Mouse (Mus musculus) testis, adult 2 months (tissue): Measurements from ENCODE around the gene Col5a1. TPM values are rescaled to one million over a fixed set of nuclear protein-coding genes. Genes with fewer than 3 reads are reported as not detected.

Experiments used
- H3K27ac ChIP-seq: fragments of 200-500 bp; 2 replicates; pipeline ENCODE4 v1.5.1; 2012; ENCODE audit warnings: low read depth, low read length; ENCODE audit not compliant: control insufficient read depth, insufficient read depth
- H3K27me3 ChIP-seq: fragments of 200-500 bp; 2 replicates; pipeline ENCODE4 v1.6.1; 2012; ENCODE audit warnings: mild to moderate bottlenecking, low read length, moderate library complexity; ENCODE audit not compliant: control insufficient read depth, insufficient read depth
- H3K36me3 ChIP-seq: fragments of 200-500 bp; 2 replicates; pipeline ENCODE4 v1.6.1; 2012; ENCODE audit warnings: mild to moderate bottlenecking, low read length; ENCODE audit not compliant: control insufficient read depth, insufficient read depth
- H3K4me1 ChIP-seq: fragments of 200-500 bp; 2 replicates; pipeline ENCODE4 v1.6.1; 2012; ENCODE audit warnings: low read length; ENCODE audit not compliant: control insufficient read depth, insufficient read depth
- H3K4me3 ChIP-seq: fragments of 200-500 bp; 2 replicates; pipeline ENCODE4 v1.5.1; 2012; ENCODE audit warnings: low read depth, mild to moderate bottlenecking, low read length, moderate library complexity, mixed read lengths; ENCODE audit not compliant: control insufficient read depth
- CTCF ChIP-seq: fragments of 200-500 bp; IDR thresholded peaks from 2 replicates; pipeline ENCODE4 v1.5.1; 2012; ENCODE audit warnings: low read depth, mild to moderate bottlenecking, inconsistent platforms, low read length, moderate library complexity; ENCODE audit not compliant: control insufficient read depth, insufficient read depth, insufficient replicate concordance
- POLR2A ChIP-seq: fragments of 200-500 bp; IDR thresholded peaks from 2 replicates; pipeline ENCODE4 v1.6.1; 2012; ENCODE audit warnings: low read depth, mild to moderate bottlenecking, inconsistent platforms, low read length, moderate library complexity; ENCODE audit not compliant: control insufficient read depth
- polyA plus RNA-seq: library from polyadenylated mRNA; depleted of rRNA; stranded (reverse); fragments of >200 nt; gene quantifications from 2 replicates; pipeline ENCODE4 v1.2.3, GENCODE M21; 2012

Col5a1 gene
- polyA plus RNA-seq, 1 experiment: 14.2 TPM

GRCm38 (mm10) chr2:27924463-27924862, 38.2 kb downstream of the Col5a1 start:
- no peaks in the 10 kb centered on the region for H3K4me1 ChIP-seq
- H3K36me3 ChIP-seq: no peaks in the 10 kb centered on the region
- H3K27ac ChIP-seq: no peak overlapping the region
- TF ChIP-seq POLR2A: no peak
- no peak for TF ChIP-seq CTCF
- H3K27me3 ChIP-seq: no peaks in the 10 kb centered on the region
- no peak overlapping the region for H3K4me3 ChIP-seq

GRCm38 (mm10) chr2:27926478-27927165, 40.4 kb downstream of the Col5a1 start:
- TF ChIP-seq POLR2A (no peak), CTCF (peak; percentile 39; the same call in 1 of the 2 replicates)
- Histone ChIP-seq H3K4me3 (no peak overlapping the region), H3K27me3 (no peaks in the 10 kb centered on the region), H3K4me1 (no peaks in the 10 kb centered on the region), H3K36me3 (no peaks in the 10 kb centered on the region), H3K27ac (no peak overlapping the region)

GRCm38 (mm10) chr2:27930471-27931015, 44.3 kb downstream of the Col5a1 start:
- no peaks in the 10 kb centered on the region for H3K4me1 ChIP-seq
- no peaks in the 10 kb centered on the region for H3K36me3 ChIP-seq
- no peaks in the 10 kb centered on the region for H3K27me3 ChIP-seq
- TF ChIP-seq POLR2A (no peak), CTCF (no peak)
- H3K4me3 ChIP-seq: no peak overlapping the region
- no peak overlapping the region for H3K27ac ChIP-seq

GRCm38 (mm10) chr2:27931130-27931529, 44.9 kb downstream of the Col5a1 start:
- H3K4me3 ChIP-seq: no peak overlapping the region
- TF ChIP-seq POLR2A (no peak), CTCF (no peak)
- H3K27ac ChIP-seq: no peak overlapping the region
- H3K27me3 ChIP-seq: no peaks in the 10 kb centered on the region
- H3K4me1 ChIP-seq: no peaks in the 10 kb centered on the region
- H3K36me3 ChIP-seq: no peaks in the 10 kb centered on the region

- no peak overlapping the region for H3K4me3 ChIP-seq
- no peaks in the 10 kb centered on the region for H3K36me3 ChIP-seq
- no peaks in the 10 kb centered on the region for H3K27me3 ChIP-seq
- no peak for TF ChIP-seq CTCF
- TF ChIP-seq POLR2A: no peak
- H3K27ac ChIP-seq: no peak overlapping the region
- no peaks in the 10 kb centered on the region for H3K4me1 ChIP-seq
Measured at GRCm38 (mm10) chr2:27931971-27932370, 45.7 kb downstream of the Col5a1 start.

GRCm38 (mm10) chr2:27934269-27934668, 48.0 kb downstream of the Col5a1 start:
- Histone ChIP-seq H3K27me3 (no peaks in the 10 kb centered on the region), H3K4me1 (no peaks in the 10 kb centered on the region), H3K4me3 (no peak overlapping the region), H3K27ac (no peak overlapping the region), H3K36me3 (no peaks in the 10 kb centered on the region)
- no peak for TF ChIP-seq CTCF
- no peak for TF ChIP-seq POLR2A

GRCm38 (mm10) chr2:27934831-27935230, 48.6 kb downstream of the Col5a1 start:
- H3K27me3 ChIP-seq: no peaks in the 10 kb centered on the region
- TF ChIP-seq POLR2A: no peak
- TF ChIP-seq CTCF: no peak
- H3K4me1 ChIP-seq: no peaks in the 10 kb centered on the region
- peak overlapping the region; percentile 6; the same call in 1 of the 2 replicates for H3K27ac ChIP-seq
- no peaks in the 10 kb centered on the region for H3K36me3 ChIP-seq
- no peak overlapping the region for H3K4me3 ChIP-seq

GRCm38 (mm10) chr2:27935441-27935840, 49.2 kb downstream of the Col5a1 start:
- Histone ChIP-seq H3K4me3 (no peak overlapping the region), H3K4me1 (no peaks in the 10 kb centered on the region), H3K27me3 (no peaks in the 10 kb centered on the region), H3K27ac (no peak overlapping the region), H3K36me3 (no peaks in the 10 kb centered on the region)
- TF ChIP-seq CTCF (no peak), POLR2A (no peak)
